Mouse (Mus musculus) kidney, adult 2 months (tissue): ENCODE data around the gene Htatip2. TPM values are rescaled to one million over a fixed set of nuclear protein-coding genes. Genes with fewer than 3 reads are reported as not detected.

Source experiments
- DNase-seq: peaks from one replicate; pipeline ENCODE4 v3.0.0; 2021
- H3K27ac ChIP-seq: fragments of 200-500 bp; 2 replicates; pipeline ENCODE4 v1.5.1; 2012; ENCODE audit warnings: low read depth, low read length, control low read depth, inconsistent platforms; ENCODE audit not compliant: insufficient read depth
- H3K27me3 ChIP-seq: fragments of 200-500 bp; replicated peaks from 2 replicates; pipeline ENCODE4 v1.6.1; 2012; ENCODE audit warnings: mild to moderate bottlenecking, moderate library complexity, low read length, inconsistent platforms; ENCODE audit not compliant: control insufficient read depth, insufficient read depth
- H3K36me3 ChIP-seq: fragments of 200-500 bp; 2 replicates; pipeline ENCODE4 v1.6.1; 2012; ENCODE audit warnings: mild to moderate bottlenecking, moderate library complexity, low read length, inconsistent platforms; ENCODE audit not compliant: control insufficient read depth, insufficient read depth
- H3K4me1 ChIP-seq: fragments of 200-500 bp; 2 replicates; pipeline ENCODE4 v1.6.1; 2011; ENCODE audit warnings: low read length; ENCODE audit not compliant: control insufficient read depth, insufficient read depth
- H3K4me3 ChIP-seq: fragments of 200-500 bp; 2 replicates; pipeline ENCODE4 v1.5.1; 2011; ENCODE audit warnings: mild to moderate bottlenecking, low read depth, low read length, control low read depth; ENCODE audit not compliant: insufficient read depth
- CTCF ChIP-seq: fragments of 200-500 bp; conservative IDR thresholded peaks from 2 replicates; pipeline ENCODE4 v1.5.1; 2011; ENCODE audit warnings: low read depth, mild to moderate bottlenecking, control low read depth, low read length, moderate library complexity, mixed read lengths; ENCODE audit not compliant: insufficient read depth, insufficient read length
- POLR2A ChIP-seq: fragments of 200-500 bp; IDR thresholded peaks from one replicate; pipeline ENCODE4 v1.6.1; 2011; ENCODE audit warnings: low read depth, low read length, control low read depth
- WGBS: fragments of 180-500 bp; shearing (Covaris S2); methylation state at CpG from one replicate; pipeline ENCODE4 v1.1.7; 2018; 5-methylcytosine and 5-hydroxymethylcytosine counted together
- polyA plus RNA-seq: library from polyadenylated mRNA; depleted of rRNA; stranded (reverse); fragments of >200 nt; gene quantifications from 2 replicates; pipeline ENCODE4 v1.2.3, GENCODE M21; 2012; rRNA removed

Htatip2 gene
- polyA plus RNA-seq, result 11.4 and 16.2 TPM in 2 replicates

DNA sequence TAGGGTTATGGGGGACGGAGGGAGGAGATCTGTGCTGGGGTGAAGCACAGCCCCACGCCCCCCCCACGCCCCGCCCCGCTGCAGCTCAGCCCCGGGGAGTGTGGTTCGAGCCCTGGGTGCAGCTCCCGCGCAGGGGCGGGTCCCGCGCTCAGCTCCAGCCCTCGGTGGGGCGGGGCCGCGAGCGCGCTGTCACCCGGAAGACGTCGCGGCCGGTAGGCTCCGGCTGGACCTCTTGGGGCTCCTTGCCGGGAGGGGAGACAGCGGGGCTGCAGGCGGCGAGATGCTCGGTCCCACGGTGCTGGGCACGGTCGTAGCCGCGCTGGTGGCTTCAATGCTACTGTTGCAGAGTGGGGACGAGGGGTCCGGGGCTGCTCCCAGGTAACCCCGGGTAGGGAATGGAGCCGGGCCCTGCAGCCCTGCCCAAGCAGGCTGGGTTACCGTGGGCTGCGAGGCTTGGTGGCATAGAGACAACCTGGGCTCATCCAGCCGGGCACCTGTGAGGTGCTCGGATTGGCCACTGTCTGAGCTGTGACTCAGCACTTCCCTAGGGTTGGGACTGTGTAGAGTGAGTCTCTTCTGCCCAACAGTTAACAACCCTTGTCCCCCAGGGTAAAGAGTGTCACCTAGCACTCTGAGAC lies at the start of gene Htatip2:
Htatip2 (plus strand) TSS at position 182 of the 638 bp plus-strand sequence.
- TF ChIP-seq POLR2A, result no peak
- WGBS, result 2% methylated on average over 42 of the region's 42 CpGs
- Histone ChIP-seq H3K4me1 (no peaks in the 10 kb centered on the region; the same call in 1 of the 2 replicates), H3K27me3 (no peaks in the 10 kb centered on the region), H3K4me3 (peak within 1 kb of the TSS; percentile 84), H3K27ac (no peak within 1 kb of the TSS), H3K36me3 (no peaks in the 10 kb centered on the region; the same call in 1 of the 2 replicates)
- DNase-seq, result peak; percentile 58

DNA sequence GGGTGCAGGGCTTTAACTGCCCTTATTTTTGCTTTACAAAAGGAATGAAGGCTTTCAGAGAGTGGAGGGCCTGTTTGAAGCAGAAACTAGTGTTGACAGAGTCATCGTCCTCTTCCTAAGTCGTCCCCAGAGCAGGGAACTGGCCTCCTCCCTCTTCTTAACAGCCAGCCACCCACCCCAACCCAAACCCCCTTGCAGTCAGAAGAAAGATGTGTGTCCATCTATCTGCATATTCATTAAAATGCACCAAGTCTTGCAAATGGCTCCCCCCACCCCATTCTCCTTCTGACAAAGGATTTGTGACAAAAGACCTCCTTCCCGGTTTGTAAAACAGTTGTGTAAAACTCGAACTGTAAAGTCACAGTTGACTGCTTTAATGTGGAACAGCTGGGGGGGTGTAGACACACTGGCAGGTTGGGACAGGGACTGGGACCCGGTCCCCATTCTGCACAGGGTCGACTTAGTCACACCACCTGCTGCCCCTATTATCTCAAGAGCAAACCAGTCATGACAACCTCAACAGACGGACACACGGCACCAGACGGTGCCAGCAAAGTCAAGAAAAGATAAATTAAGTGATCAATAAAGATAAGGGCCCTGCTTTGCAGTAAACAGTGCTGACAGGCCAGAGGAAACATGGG lies 49.4 kb upstream of the Htatip2 start:
- 51% methylated on average over 9 of the region's 9 CpGs for WGBS
- no peaks in the 10 kb centered on the region; the same call in 1 of the 2 replicates for H3K27me3 ChIP-seq
- TF ChIP-seq CTCF (no peak), POLR2A (no peak)
- H3K36me3 ChIP-seq, result no peaks in the 10 kb centered on the region
- no peak overlapping the region for H3K27ac ChIP-seq
- no peak for DNase-seq
- no peak overlapping the region for H3K4me3 ChIP-seq
- no peaks in the 10 kb centered on the region for H3K4me1 ChIP-seq

DNA sequence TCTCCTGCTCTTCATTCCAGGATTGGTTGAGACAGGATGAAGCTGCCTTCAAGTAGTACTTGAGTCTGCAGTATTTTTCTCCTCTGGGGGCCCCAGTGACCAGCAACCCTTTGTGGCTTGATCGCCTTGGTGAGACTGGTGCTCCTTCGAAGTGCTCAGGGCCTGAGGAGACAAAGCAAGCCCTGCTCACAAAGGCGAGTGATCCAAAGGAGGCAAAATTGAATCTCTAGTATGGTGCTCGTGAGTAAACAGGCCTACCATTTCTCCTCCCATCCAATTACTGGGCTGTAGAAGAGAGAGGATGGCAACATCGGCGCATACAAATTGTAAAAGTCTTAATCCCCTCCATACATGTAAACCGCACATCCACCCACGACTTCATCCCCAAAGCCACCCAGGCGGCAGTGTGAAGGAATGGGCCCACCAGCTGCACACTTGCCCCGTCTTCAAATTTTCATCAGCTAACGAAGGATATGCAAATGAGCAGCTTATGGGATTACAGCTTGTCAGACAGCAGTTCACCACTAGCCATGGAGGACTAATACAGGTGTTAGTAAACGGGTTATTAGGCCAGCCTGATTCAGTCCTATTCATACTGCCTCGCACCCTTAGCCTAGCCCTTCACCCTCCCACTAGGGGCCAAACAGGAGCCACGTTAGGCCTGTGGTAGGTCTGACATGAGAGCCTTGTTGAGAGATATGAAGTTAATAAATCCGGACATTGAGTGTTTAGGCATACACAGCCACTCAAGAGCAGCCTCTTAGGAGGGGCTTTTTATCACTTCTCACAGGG lies 40.8 kb upstream of the Htatip2 start:
- no peaks in the 10 kb centered on the region for H3K36me3 ChIP-seq
- no peaks in the 10 kb centered on the region; the same call in 1 of the 2 replicates for H3K27me3 ChIP-seq
- no peak overlapping the region for H3K27ac ChIP-seq
- no peak for TF ChIP-seq CTCF
- TF ChIP-seq POLR2A, result no peak
- H3K4me1 ChIP-seq, result no peaks in the 10 kb centered on the region
- DNase-seq, result no peak
- WGBS, result 82% methylated on average over 15 of the region's 15 CpGs
- no peak overlapping the region for H3K4me3 ChIP-seq

DNA sequence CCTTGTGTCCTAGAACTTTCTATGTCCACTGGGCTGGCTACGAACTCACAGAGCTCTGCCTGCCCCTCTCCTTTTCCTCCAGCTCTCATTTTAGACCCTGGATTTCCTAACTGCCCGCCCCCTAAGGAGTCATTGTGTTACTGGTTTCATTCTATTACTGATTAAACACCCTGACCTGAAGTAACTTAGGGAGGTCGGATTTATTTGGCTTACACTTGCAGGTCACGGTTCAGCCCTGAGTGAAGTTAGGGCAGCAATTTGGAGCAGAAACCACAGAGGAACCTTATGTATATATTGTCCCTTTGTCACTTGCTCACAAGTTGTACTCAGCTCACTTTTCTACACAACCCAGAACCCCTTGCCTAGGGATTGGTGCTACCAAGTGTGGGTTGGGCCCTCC lies 24.6 kb upstream of the Htatip2 start:
- Histone ChIP-seq H3K27me3 (no peaks in the 10 kb centered on the region), H3K27ac (no peak overlapping the region), H3K4me3 (no peak overlapping the region), H3K4me1 (no peaks in the 10 kb centered on the region), H3K36me3 (no peaks in the 10 kb centered on the region)
- peak; percentile 40 for DNase-seq
- WGBS, result 31% methylated on average over 4 of the region's 4 CpGs
- TF ChIP-seq POLR2A (no peak), CTCF (no peak)

DNA sequence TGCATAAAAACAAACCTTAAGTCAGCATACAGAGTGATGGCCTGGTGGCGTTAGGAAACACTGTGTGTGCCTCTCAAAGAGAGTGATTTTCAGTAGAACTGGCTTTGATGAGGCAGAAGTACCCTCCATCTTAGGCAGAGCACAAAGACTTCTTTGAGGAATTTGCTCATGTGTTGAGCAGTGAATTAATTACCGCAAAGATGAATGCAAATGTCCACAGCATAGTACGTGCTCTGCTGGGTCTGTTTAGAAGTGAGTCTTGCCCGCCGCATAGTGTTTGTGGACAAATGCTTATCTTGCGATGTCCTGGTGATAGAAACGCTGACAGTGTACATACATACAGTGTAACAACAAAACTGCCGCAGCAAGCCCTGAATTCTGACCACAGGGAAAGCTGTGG lies 19.5 kb upstream of the Htatip2 start:
- TF ChIP-seq POLR2A, result no peak
- no peak for TF ChIP-seq CTCF
- no peak overlapping the region for H3K27ac ChIP-seq
- H3K27me3 ChIP-seq, result no peaks in the 10 kb centered on the region
- no peaks in the 10 kb centered on the region for H3K36me3 ChIP-seq
- H3K4me1 ChIP-seq, result no peaks in the 10 kb centered on the region
- DNase-seq, result no peak
- 82% methylated on average over 8 of the region's 8 CpGs for WGBS
- no peak overlapping the region for H3K4me3 ChIP-seq

DNA sequence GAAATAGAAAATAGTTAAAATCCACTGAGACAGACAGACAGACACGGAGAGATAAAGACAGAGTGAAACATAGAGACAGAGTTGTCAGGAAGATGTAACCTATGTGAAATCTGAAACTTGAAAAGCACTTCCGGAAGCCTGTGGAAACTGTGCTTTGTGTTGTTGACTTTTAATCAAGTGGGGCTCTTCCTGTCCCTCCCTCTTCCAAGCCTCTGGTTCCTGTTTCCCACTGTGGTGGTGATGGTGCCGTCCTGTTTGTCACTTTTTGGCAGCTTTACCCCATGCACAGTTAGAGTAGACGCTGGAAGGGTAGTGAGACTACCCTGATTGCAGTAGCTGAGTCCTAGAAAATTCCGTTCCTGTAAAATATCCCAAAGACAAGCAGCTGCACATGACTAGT lies 17.4 kb upstream of the Htatip2 start:
- no peaks in the 10 kb centered on the region for H3K4me1 ChIP-seq

DNA sequence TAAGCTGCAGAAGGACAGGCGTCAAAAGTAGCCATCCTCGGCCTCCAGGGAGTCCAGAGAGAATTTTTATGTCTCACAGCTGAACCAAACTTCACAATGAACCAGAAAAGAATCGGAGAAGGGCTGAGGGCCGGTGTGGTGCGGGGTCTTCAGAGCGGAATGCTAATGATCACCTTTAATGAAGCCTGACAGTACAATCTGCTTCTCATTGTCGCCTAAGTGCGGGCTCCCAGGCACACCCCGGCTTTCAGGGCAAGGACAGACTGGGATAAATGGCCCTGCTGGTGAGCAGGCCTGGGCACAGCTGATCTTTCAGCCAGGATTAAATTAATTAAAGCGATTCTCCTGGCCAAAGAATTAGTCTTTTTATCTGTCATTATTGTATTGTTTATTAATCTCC lies 17.0 kb upstream of the Htatip2 start:
- H3K4me1 ChIP-seq, result no peaks in the 10 kb centered on the region
- H3K4me3 ChIP-seq, result no peak overlapping the region
- no peak overlapping the region for H3K27ac ChIP-seq
- WGBS, result 44% methylated on average over 10 of the region's 10 CpGs
- H3K36me3 ChIP-seq, result no peaks in the 10 kb centered on the region
- TF ChIP-seq CTCF, result no peak
- no peak for TF ChIP-seq POLR2A
- no peak for DNase-seq
- no peaks in the 10 kb centered on the region for H3K27me3 ChIP-seq

More for the DNA sequence above, 17.4 kb upstream of the Htatip2 start:
- no peaks in the 10 kb centered on the region for H3K36me3 ChIP-seq
- TF ChIP-seq POLR2A (no peak), CTCF (no peak)
- peak; percentile 14 for DNase-seq
- no peaks in the 10 kb centered on the region for H3K27me3 ChIP-seq
- WGBS, result 23% methylated on average over 5 of the region's 5 CpGs
- H3K4me3 ChIP-seq, result no peak overlapping the region
- no peak overlapping the region for H3K27ac ChIP-seq
